Mouse (Mus musculus) cerebellum, postnatal 25 days (tissue): Measurements from ENCODE around the gene Atpaf1.
A peak's percentile ranks its signal among the peaks of the same experiment; 100 is the strongest.

Experiments
- DNase-seq, 2 experiments: peaks; one replicate each; pipeline ENCODE4 v3.0.0; 2021; ENCODE audit warnings: mixed read lengths in 2 of 2

Gene Atpaf1

DNA sequence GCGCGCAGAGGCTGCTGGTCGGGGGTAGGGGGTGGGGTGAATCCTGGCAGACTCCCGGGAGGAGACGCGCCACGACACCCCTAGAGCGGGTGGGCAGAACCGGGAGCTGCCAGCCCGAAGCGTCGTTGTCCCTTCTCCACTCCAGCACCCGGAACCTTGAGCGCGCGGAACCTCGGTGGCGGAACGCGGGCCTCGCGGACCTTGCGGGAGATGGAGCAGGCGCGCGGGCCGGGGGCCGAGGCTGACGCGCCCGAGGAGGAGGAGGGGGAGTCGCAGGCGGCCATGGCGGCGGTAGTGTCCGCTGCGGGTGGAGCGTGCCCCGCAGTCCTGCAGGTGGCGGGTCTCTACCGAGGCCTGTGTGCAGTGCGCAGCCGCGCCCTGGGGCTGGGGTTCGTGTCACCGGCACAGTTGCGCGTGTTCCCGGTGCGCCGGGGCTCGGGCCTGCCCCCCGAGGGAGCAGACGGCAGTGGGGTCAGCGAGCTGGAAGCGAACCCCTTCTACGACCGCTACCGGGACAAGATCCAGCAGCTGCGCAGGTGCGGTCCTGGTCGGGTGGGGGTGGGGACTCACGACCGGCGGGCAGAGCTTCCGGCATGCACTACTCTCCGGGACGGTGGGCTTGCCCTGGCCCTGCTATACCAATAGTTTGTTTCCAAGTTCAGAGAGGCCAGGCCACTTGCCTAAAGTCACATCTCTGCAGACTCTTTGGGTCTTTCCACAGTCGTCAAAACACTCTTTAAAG is at the start of gene Atpaf1:
TSS of gene Atpaf1 (plus strand) at position 44 of the 742 bp plus-strand sequence.
- peak; percentile 87 to 90 for DNase-seq

DNA sequence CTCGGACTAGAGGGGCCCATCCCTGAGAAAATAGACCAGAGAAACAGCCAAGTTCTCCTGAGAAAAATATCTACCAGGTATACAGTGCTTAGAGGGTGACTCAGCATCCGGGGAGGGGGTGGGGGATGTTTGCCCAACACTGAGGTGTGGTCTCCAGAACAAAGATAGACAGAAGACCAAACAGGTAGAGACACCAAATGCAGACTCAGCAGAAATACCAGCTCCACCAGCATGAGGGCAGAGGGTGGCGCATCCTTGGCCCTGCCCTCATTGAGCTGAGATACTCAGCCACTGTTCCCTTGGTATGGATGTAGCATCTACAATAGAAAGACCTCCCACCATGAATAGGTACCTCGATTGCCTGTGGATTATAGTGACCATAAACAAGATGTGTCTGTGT is 49.7 kb upstream of the Atpaf1 start:
- DNase-seq = no peak

DNA sequence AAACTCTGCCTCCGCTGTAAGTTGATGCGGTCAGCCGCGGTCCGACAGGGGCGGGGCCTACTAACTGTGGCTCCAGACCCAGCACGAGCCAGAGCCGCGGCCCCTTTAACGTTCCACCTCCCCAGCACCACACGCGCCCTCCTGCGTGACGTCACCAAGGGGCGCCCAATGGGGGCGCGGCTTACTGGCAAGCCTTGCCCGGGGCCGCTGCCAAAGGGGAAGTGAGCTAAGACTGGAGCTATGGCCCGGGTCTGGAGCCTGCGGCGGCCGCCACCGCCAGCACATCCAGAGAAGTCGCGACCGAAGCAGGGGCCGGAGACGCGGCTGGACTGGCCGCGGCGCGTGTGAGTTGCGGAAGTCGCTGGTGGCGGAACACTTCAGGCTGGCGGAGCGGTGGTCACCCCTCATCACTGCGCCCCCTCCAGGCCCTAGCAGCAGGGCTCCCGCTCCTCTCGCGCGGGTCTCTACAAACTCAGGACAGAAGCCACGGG is 47.0 kb upstream of the Atpaf1 start, which contains the start of gene Efcab14:
TSS of gene Efcab14 (plus strand) at position 194 of the 491 bp plus-strand sequence.
- peak; percentile 98 to 99 for DNase-seq

DNA sequence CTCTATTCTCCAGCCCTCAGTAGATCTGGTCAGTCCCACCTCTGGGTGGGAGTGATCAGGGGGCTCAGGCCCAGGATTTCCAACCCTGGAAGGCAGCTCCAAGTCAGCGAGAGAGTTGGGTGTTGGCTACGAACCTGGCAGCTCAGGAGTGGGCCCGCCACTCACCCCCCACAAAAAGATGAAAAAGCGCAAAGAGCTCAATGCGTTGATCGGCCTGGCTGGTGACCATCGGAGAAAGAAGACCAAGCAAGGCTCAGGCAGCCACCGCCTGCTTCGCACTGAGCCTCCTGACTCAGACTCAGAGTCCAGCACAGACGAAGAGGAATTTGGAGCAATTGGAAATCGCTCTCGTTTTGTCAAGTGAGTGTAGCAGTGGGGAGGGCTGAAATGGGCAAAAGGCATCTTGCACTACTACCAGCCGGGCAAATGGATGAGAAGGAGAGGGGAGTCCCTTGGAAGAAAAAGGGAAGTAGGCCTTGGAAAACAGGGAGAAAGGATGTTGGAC is 46.1 kb upstream of the Atpaf1 start:
- peak in 1 of 2 experiments; percentile 12 for DNase-seq

DNA sequence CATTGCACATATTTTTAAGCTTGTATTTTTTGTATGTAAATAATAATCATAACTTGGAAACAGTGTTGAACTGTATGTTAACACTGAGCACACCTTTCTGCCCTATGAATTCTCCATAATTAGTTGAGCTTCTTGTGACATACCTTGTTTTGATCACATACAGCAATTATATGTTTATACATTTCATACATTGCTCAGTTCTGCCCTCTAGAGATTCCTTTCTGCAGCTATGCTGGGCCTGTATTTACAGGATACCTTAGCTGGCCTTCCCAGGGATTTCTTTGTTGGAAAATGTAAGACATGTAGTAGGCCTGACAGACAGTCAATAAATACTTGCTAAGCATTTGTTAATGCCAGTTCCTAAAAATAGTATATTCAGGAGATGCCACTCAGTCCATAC is 42.0 kb upstream of the Atpaf1 start:
- DNase-seq = no peak

DNA sequence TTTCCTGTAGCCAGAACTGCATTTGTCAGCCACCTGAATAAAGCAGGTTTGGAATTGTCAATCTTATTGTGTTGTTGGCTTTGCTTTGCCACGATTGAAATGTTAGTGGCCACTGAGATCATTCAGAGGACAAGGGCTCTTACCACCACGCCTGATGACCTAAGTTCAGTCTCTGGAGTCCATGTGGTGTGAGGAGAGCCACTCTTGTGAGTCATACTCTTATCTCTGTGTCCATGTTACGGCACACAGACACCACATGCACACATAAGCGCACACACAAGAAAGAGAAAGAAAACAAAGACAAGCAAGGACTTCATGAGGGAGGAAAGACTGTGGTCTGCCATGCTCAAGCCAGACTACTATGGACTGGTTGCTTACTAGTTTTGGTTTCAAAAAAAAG is 41.5 kb upstream of the Atpaf1 start:
- no peak for DNase-seq

DNA sequence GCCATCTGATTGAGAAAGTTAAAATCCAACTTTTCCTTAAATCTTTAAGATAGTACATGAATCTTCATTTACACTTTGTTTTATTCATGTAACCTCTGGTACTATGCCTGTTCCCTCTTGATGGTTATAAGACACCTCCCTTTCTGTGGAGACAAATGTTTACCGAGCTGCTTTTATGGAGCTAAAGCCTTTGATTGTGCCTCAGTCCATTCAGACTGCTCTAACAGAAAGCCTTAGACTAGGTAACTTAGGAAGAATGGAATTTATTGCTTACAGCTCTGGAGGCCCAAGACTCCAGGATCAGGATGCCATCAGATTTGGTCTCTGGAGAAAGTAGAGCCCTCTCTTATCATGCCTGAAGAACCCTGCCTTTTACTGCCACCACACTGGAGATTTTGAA is 36.4 kb upstream of the Atpaf1 start:
- DNase-seq = no peak

GRCm38 (mm10) chr4:115749336-115749735 is 35.3 kb upstream of the Atpaf1 start:
- DNase-seq = no peak

GRCm38 (mm10) chr4:115754101-115754500 is 30.5 kb upstream of the Atpaf1 start:
- no peak for DNase-seq

GRCm38 (mm10) chr4:115754851-115755250 is 29.8 kb upstream of the Atpaf1 start:
- DNase-seq = no peak

- DNase-seq = peak in 1 of 2 experiments; percentile 43
Measured at GRCm38 (mm10) chr4:115761206-115761605, 23.4 kb upstream of the Atpaf1 start.

GRCm38 (mm10) chr4:115764581-115764980 is 20.0 kb upstream of the Atpaf1 start:
- DNase-seq = no peak

DNA sequence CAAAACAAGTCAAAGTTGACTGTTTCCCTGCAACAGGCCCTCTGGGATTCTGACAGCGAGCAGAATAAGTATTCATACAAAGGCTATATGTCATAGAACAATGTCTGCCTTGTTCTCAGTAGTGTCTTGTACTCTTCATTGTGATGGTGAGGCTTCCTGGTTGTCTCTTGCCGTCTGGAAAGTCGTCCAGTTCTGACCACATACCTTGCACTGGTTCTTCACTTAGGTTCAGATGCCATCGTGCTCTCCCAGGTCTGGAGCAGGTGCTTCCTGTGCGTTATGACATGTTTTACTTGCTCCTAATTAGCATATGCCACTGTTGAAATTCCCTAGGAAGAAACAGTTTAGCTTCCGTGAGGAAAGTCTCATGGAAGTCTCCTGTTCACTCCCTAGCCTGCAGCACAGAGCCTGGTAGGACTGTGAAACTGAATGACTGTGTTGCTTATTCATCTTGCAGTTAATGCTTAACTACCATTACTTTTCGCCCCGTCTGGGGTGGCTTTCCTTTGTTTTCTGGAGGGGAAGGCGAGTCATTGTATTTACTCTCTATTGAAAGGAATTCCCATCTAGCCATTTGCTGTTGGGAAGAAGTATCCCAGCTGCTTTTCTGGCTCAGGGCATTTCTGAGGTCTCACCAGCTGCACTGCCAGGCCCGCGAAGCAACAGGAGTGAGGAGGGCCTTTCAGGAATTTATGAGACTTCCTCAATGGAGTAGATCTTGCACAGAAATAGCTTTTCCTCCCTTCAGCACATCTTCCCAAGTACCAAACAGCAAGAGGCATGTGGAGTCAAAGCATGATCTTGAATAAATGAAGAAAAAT is 16.8 kb upstream of the Atpaf1 start:
- no peak for DNase-seq

- DNase-seq = no peak
Measured at GRCm38 (mm10) chr4:115775056-115775455, 9.6 kb upstream of the Atpaf1 start.

DNA sequence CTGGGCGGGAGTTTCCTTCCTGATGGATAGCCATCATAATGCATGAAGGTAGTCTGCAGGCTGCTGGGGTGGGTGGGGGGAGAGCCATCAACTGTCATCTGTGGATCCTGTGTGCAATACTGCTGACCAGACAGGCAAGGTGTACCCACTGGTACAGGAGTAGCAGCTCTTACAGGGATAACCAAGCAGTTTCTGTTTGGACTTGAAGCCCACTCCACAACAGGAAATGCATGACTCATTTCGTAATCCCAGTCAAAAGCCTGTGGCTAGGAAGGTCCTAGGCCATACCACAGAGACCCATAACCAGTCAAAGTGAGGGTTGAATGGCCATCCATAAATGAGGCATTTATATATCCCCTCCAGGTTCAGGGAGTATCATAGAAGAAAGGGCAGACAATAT is 7.0 kb upstream of the Atpaf1 start:
- no peak for DNase-seq

- DNase-seq = no peak
Measured at GRCm38 (mm10) chr4:115780269-115780668, 4.3 kb upstream of the Atpaf1 start.

DNA sequence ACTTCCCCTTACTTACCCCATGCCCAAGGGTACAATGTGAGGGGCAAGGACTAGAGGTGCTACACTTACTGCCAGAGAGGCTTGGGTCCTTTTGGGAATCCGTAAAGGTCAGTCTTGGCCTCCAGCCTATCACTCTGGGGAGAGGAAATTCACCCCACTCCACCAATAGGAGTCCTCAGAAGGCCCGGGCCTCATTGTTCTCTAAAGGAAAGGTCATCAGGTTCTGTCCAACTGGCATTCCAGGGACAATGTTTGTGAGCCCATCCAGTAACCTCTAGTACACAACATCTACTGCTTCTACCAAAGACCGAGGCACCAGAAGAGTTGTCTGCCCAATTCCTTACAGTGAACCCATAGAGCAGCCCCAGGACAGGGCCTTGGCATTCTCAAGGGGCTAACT is 3.7 kb upstream of the Atpaf1 start, which contains the start of gene Tex38:
TSS of gene Tex38 (minus strand) at position 101 of the 400 bp plus-strand sequence.
- no peak for DNase-seq

GRCm38 (mm10) chr4:115782026-115782805 is 2.4 kb upstream of the Atpaf1 start:
- no peak for DNase-seq

GRCm38 (mm10) chr4:115785511-115786034 is 961 bp downstream of the Atpaf1 start:
- DNase-seq = no peak

DNA sequence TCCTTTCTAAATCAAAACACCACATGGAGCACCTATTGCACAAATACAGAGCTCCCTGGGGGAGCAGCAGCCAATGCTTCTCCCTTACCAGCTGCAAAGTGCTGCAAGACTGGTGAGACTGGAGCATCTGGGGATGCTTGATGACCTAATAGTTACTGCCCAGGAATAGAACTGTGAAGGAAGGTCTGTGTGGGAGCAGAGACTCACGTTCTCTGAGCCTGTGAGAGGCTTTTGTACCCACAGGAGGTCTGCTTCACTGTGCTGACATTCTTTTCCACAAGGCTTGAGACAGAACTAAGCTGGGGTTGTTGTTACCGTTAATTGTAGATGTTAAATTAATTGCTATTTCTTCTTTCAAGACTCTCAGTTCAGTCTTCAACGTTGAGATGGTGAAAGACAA is 6.3 kb downstream of the Atpaf1 start:
- DNase-seq = no peak

GRCm38 (mm10) chr4:115795360-115795759 is 10.7 kb downstream of the Atpaf1 start:
- no peak for DNase-seq

GRCm38 (mm10) chr4:115799981-115800380 is 15.4 kb downstream of the Atpaf1 start:
- no peak for DNase-seq
